Comparison of ENCODE assay signal across 19 mouse cellular contexts in the genomic region with DNA sequence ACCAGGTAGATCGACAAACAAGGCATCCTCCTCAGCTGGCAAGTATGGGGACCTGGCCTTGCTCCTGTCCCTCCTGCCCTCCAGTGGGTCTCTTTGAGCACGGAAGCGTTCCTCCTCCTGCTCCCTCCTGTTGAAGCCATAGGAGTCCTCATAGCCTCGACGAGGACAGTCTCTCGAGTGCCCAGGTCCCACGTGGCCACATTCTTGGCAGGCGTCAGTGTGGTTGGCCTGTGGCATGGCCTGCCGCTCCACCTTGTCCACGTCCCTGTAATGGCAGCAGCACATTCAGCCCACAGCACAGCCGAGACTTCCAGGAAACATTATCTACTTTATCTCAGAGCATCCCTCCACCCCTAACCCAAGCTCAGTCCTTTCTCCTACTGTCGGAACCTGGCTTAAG.
DNase-seq lines count a peak whose midpoint lies in the region; ATAC-seq and TF ChIP-seq lines count a peak whose summit lies in the region.
"Had no signal": no experiment of that assay in that cellular context is flagged by ENCODE, and none has a peak within 500 bp of the region (broad histone marks: within the 10 kb centered on the region; RNA-seq: fewer than 3 reads in every experiment).

No protein-coding gene starts in this region.

- intact Hi-C loops in heart, postnatal 36 days (cut with DNase I), result loop anchor here (5.0 kb wide), 1 partner anchor 143 kb away; a partner anchor contains a TSS
- intact Hi-C loops in left cerebral cortex, adult 2 months (cut with DNase I), result loop anchor here (5.0 kb wide), 2 partner anchors 83 to 158 kb away; no protein-coding TSS in a partner anchor

- peaks cover 8% of the 10 kb centered on the region; the same call in 1 of the 2 replicates for H3K36me3 ChIP-seq in heart, postnatal 0 days (replicated peaks; ENCODE audit: control insufficient read depth, insufficient read depth, low read length)
- H3K36me3 ChIP-seq: embryonic facial prominence, embryonic 12.5 days; hindbrain, embryonic 15.5 days had no signal

- H3K9ac ChIP-seq in heart, postnatal 0 days (replicated peaks; ENCODE audit: low read depth, low read length), result no peak overlapping the region
- H3K9ac ChIP-seq: embryonic facial prominence, embryonic 12.5 days; forebrain, embryonic 12.5 days; forebrain, postnatal 0 days; heart, embryonic 15.5 days; hindbrain, embryonic 15.5 days had no signal

- DNase-seq in adrenal gland, postnatal 10 days, result peak; percentile 36
- DNase-seq in adrenal gland, postnatal 36 days, result no peak
- DNase-seq in heart, postnatal 0 days (ENCODE audit: low spot score), result no peak
- no peak for DNase-seq in heart, postnatal 36 days
- peak; percentile 25 to 36 for DNase-seq in lung, adult 18-20 months
- no peak for DNase-seq in lung, postnatal 4 days
- no peak for DNase-seq in left cerebral cortex, adult 2 months (ENCODE audit: extremely low spot score in 1 of 2, low spot score in 2 of 2)
- DNase-seq: cerebellum, adult 11-12 months; cerebellum, adult 9-10 months; cerebellum, postnatal 25 days; forebrain, postnatal 0 days; gastrocnemius, postnatal 14 days; kidney, adult 2 months had no signal

- H3K9me3 ChIP-seq in heart, postnatal 0 days (replicated peaks; ENCODE audit: control insufficient read depth, low read length), result no peaks in the 10 kb centered on the region
- H3K9me3 ChIP-seq: embryonic facial prominence, embryonic 12.5 days; forebrain, embryonic 12.5 days; heart, embryonic 10.5 days; heart, embryonic 15.5 days; hindbrain, embryonic 15.5 days had no signal

- peak; percentile 74 for ATAC-seq in heart, postnatal 0 days (ENCODE audit: insufficient read depth, low read depth)
- ATAC-seq: forebrain, postnatal 0 days; intestine, embryonic 16.5 days had no signal

- no peak overlapping the region for H3K4me3 ChIP-seq in heart, postnatal 0 days (ENCODE audit: low read depth, low read length)
- no peak overlapping the region for H3K4me3 ChIP-seq in left cerebral cortex, adult 2 months
- H3K4me3 ChIP-seq: embryonic facial prominence, embryonic 12.5 days; forebrain, embryonic 12.5 days; heart, embryonic 10.5 days; heart, embryonic 15.5 days; hindbrain, embryonic 15.5 days had no signal

- no peak for TF ChIP-seq CTCF in heart, postnatal 0 days (IDR thresholded peaks at IDR 0.05; ENCODE audit: low read depth)
- TF ChIP-seq CTCF in left cerebral cortex, adult 2 months (IDR thresholded peaks at IDR 0.05), result no peak

- peak overlapping the region; percentile 30; the same call in 1 of the 2 replicates for H3K27ac ChIP-seq in heart, postnatal 0 days (ENCODE audit: low read depth)
- no peak overlapping the region for H3K27ac ChIP-seq in left cerebral cortex, adult 2 months
- H3K27ac ChIP-seq: embryonic facial prominence, embryonic 12.5 days; forebrain, embryonic 12.5 days; heart, embryonic 10.5 days; heart, embryonic 15.5 days; hindbrain, embryonic 15.5 days had no signal

- H3K4me1 ChIP-seq in heart, postnatal 0 days (ENCODE audit: control insufficient read depth, insufficient read depth), result peaks cover 13% of the 10 kb centered on the region; the same call in 1 of the 2 replicates
- H3K4me1 ChIP-seq: embryonic facial prominence, embryonic 12.5 days had no signal

- 49% methylated on average over 12 of the region's 12 CpGs for WGBS in heart, postnatal 0 days

- no peak for TF ChIP-seq EP300 in heart, postnatal 0 days (IDR thresholded peaks at IDR 0.05; ENCODE audit: low read depth)

- H3K27me3 ChIP-seq in heart, postnatal 0 days (ENCODE audit: control insufficient read depth, insufficient read depth, low read length), result no peaks in the 10 kb centered on the region
- H3K27me3 ChIP-seq: embryonic facial prominence, embryonic 12.5 days; forebrain, embryonic 12.5 days; heart, embryonic 15.5 days; hindbrain, embryonic 15.5 days had no signal

- no peak overlapping the region for H3K4me2 ChIP-seq in heart, postnatal 0 days (ENCODE audit: low read depth, low read length)
- H3K4me2 ChIP-seq: embryonic facial prominence, embryonic 12.5 days; forebrain, embryonic 12.5 days; heart, embryonic 15.5 days; hindbrain, embryonic 15.5 days had no signal

Comparison
In these comparisons a context has a peak if more than half of its experiments do, and no peak if none do; other contexts are left out.
1. DNase-seq: peak in adrenal gland, postnatal 10 days (single experiment) and lung, adult 18-20 months (2 of 2); none in adrenal gland, postnatal 36 days (0 of 2), heart, postnatal 0 days (single experiment), heart, postnatal 36 days (0 of 2), lung, postnatal 4 days (0 of 2) and left cerebral cortex, adult 2 months (0 of 2).